Mouse (Mus musculus) liver, postnatal 0 days (tissue): ENCODE data around the gene Dcun1d1. TPM values are rescaled to one million over a fixed set of nuclear protein-coding genes. Genes with fewer than 3 reads are reported as not detected.

Source experiments
- ATAC-seq: fragments of 200-750 bp; cut with Nextera tagmentation; 2 replicates; pipeline ENCODE4 v1.8.0; 2017; ENCODE audit warnings: mild to moderate bottlenecking, moderate library complexity
- DNase-seq: peaks from one replicate; pipeline ENCODE4 v3.0.0-alpha.2; 2016
- H3K27ac ChIP-seq: fragments of 300-500 bp; sonication (generic); 2 replicates; pipeline ENCODE4 v1.5.1; 2014; ENCODE audit warnings: antibody characterized with exemption, moderate library complexity, mild to moderate bottlenecking, low read depth
- H3K27me3 ChIP-seq: fragments of 300-500 bp; sonication (generic); 2 replicates; pipeline ENCODE4 v1.6.1; 2014; ENCODE audit warnings: low read length, control low read depth, mixed read lengths; ENCODE audit not compliant: insufficient read depth
- H3K36me3 ChIP-seq: fragments of 300-500 bp; sonication (generic); replicated peaks from 2 replicates; pipeline ENCODE4 v1.6.1; 2014; ENCODE audit warnings: mild to moderate bottlenecking, control low read depth, low read length, moderate library complexity, mixed read lengths; ENCODE audit not compliant: insufficient read depth
- H3K4me1 ChIP-seq: fragments of 300-500 bp; sonication (generic); 2 replicates; pipeline ENCODE4 v1.6.1; 2014; ENCODE audit warnings: antibody characterized with exemption, mild to moderate bottlenecking, control low read depth; ENCODE audit not compliant: insufficient read depth
- H3K4me2 ChIP-seq: fragments of 300-500 bp; sonication (generic); 2 replicates; pipeline ENCODE4 v1.6.1; 2014; ENCODE audit warnings: low read depth, mild to moderate bottlenecking, low read length, moderate library complexity, mixed read lengths
- H3K4me3 ChIP-seq: fragments of 300-500 bp; sonication (generic); 2 replicates; pipeline ENCODE4 v1.5.1; 2014; ENCODE audit warnings: low read depth, low read length
- H3K9ac ChIP-seq: fragments of 300-500 bp; sonication (generic); replicated peaks from 2 replicates; pipeline ENCODE4 v1.6.1; 2014; ENCODE audit warnings: mild to moderate bottlenecking, moderate library complexity
- H3K9me3 ChIP-seq: fragments of 300-500 bp; sonication (generic); 2 replicates; pipeline ENCODE4 v1.6.1; 2016; ENCODE audit warnings: mild to moderate bottlenecking, control low read depth, low read length, mixed read lengths
- CTCF ChIP-seq: sonication (generic); IDR thresholded peaks from 2 replicates; pipeline ENCODE4 v1.5.1; 2016; ENCODE audit warnings: antibody characterized with exemption, low read depth
- EP300 ChIP-seq: IDR thresholded peaks from 2 replicates; pipeline ENCODE4 v1.6.1; 2016; ENCODE audit warnings: antibody characterized with exemption, low read depth, mild to moderate bottlenecking
- WGBS: fragments of 180-500 bp; shearing (Covaris S2); extraction: QIAGEN DNeasy Blood & Tissue Kit; methylation state at CpG from one replicate; pipeline ENCODE4 v1.1.7; 2014; ENCODE audit not compliant: insufficient replicate concordance; 5-methylcytosine and 5-hydroxymethylcytosine counted together
- polyA plus RNA-seq: library from polyadenylated mRNA; unstranded; fragments of >200 nt; fragmentation: Nextera tagmentation; extraction: Ambion mirVana; gene quantifications from 2 replicates; pipeline ENCODE4 v1.2.1, GENCODE M21; 2015

Gene Dcun1d1
- polyA plus RNA-seq, 1 experiment from 2014 or later = 77.0 TPM

DNA sequence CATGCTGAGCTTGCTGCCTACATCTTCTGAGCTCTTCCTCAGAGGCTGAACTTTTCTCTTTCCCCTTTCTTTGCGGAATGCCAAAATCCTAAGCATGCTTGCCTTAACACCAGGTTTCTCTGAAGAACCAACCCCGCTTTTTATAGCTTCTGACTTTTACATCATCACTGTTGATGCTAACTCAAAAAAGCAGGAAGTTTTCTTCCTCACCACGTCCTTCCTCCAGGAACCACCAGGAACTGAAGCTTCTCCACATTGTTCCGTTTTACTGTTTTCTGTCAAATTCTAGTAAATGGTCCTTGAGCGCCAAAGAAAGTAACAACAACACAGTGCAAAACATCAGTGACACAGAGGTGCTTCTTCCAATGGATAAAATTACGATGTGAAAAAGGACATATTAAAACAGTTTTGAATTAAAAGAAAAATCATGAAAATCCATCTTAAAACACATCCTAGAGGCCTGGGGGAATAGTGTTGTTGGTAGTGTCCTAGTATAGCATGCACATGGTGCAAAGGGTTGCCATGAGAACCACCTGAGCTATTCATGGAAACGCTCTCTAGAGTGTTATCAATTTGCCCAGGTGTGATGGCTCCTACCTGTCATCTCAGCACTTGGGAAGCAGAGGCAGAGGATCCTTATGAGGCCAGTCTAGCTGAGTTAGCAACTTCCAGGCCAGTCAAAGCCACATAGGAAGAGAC lies 28.1 kb downstream of the Dcun1d1 start:
- peaks cover 20% of the 10 kb centered on the region for H3K36me3 ChIP-seq
- no peak for TF ChIP-seq EP300
- TF ChIP-seq CTCF = no peak
- ATAC-seq = no peak
- H3K9me3 ChIP-seq = peaks cover 2% of the 10 kb centered on the region; the same call in 1 of the 2 replicates
- no peak overlapping the region for H3K9ac ChIP-seq
- H3K4me2 ChIP-seq = no peak overlapping the region
- no peaks in the 10 kb centered on the region for H3K4me1 ChIP-seq
- H3K4me3 ChIP-seq = no peak overlapping the region
- H3K27me3 ChIP-seq = no peaks in the 10 kb centered on the region
- H3K27ac ChIP-seq = no peak overlapping the region
- DNase-seq = no peak
- 44% methylated on average over 7 of the region's 7 CpGs for WGBS

DNA sequence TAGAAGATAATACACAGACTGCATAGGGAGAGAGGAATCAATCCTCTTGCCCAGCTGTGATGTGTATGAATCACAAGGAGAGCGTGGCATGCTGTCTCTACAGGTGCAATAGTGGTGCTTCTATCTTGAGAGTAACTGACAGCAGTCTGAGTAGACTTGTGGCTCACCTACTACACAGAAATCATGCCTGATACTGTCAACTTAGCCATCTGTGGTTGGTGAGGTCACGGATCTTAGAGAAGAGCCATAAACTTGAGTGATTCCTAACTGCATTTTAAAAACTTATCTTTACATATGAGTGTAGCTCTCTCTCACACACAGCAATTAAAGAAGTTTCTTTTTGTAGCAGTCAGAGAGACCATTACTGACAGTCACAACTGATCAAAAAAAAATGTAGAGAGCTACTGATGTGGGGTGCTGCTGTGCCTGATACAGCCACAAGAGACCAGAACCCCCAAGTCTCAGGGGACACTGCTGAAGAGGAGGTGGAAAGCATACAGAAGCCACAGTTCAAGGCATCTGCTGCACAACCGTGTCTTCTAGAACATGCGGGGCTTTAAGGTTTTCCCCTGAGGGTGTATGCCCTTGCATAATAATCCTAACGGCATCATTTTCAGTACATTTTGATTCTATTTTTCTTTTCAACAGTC lies 36.6 kb downstream of the Dcun1d1 start:
- WGBS = 85% methylated on average over 5 of the region's 5 CpGs
- Histone ChIP-seq H3K4me1 (peaks cover 2% of the 10 kb centered on the region; the same call in 1 of the 2 replicates), H3K4me3 (no peak overlapping the region), H3K36me3 (peaks cover 31% of the 10 kb centered on the region), H3K4me2 (no peak overlapping the region), H3K27ac (0 out of 2 replicates have a peak overlapping the region, but pooled peaks have one; percentile 1), H3K27me3 (no peaks in the 10 kb centered on the region), H3K9ac (no peak overlapping the region), H3K9me3 (no peaks in the 10 kb centered on the region)
- ATAC-seq = peak; percentile 43; the same call in 1 of the 2 replicates
- DNase-seq = no peak
- no peak for TF ChIP-seq EP300
- no peak for TF ChIP-seq CTCF

DNA sequence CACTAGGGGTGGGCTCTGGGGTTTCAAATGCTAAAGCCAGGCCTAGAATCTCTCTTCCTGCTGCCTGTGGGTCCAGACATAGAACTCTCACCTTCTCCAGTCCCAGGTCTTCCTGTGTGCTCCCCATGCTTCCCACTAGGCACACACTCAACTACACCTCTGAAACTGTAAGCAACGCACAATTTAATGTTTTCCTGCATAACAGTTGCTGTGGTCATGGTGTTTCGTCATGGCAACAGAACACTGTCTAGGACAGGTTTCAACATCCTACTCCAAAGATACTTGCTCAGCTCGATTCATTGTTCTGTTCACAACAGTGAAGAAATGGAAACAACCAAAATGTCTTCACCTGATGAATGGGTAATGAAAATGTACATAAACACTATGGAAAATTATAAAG lies 38.1 kb downstream of the Dcun1d1 start:
- Histone ChIP-seq H3K36me3 (peaks cover 25% of the 10 kb centered on the region), H3K4me3 (no peak overlapping the region), H3K27me3 (no peaks in the 10 kb centered on the region), H3K27ac (no peak overlapping the region), H3K4me1 (peaks cover 2% of the 10 kb centered on the region; the same call in 1 of the 2 replicates), H3K9me3 (no peaks in the 10 kb centered on the region), H3K4me2 (no peak overlapping the region), H3K9ac (no peak overlapping the region)
- DNase-seq (no peak), ATAC-seq (no peak)
- TF ChIP-seq EP300 (no peak), CTCF (no peak)
- 89% methylated on average over 3 of the region's 3 CpGs for WGBS

DNA sequence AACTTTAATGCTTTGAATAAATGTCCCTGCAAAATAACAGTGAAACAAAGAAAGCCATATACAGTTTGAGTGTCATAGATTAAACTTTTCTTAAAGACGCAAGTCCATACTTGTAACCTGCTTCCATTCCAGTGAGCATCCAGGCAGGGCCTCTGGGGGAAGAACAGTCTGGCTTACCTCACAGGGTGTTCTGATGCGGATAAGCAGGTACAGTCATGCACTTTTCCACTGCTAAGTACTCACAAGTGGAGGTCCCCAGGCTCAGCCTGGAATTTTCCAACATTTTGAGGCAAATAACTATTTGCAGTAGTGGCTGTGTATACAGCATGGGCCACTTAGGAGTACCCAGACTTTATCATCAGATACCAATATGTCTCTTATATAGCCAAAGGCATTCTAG lies 39.3 kb downstream of the Dcun1d1 start:
- no peak overlapping the region for H3K9ac ChIP-seq
- DNase-seq = no peak
- ATAC-seq = no peak
- peaks cover 23% of the 10 kb centered on the region for H3K36me3 ChIP-seq
- TF ChIP-seq CTCF = no peak
- TF ChIP-seq EP300 = no peak
- H3K27ac ChIP-seq = no peak overlapping the region
- peaks cover 2% of the 10 kb centered on the region; the same call in 1 of the 2 replicates for H3K4me1 ChIP-seq
- no peak overlapping the region for H3K4me3 ChIP-seq
- no peak overlapping the region for H3K4me2 ChIP-seq
- H3K9me3 ChIP-seq = no peaks in the 10 kb centered on the region
- H3K27me3 ChIP-seq = no peaks in the 10 kb centered on the region
- 97% methylated on average over 2 of the region's 2 CpGs for WGBS

DNA sequence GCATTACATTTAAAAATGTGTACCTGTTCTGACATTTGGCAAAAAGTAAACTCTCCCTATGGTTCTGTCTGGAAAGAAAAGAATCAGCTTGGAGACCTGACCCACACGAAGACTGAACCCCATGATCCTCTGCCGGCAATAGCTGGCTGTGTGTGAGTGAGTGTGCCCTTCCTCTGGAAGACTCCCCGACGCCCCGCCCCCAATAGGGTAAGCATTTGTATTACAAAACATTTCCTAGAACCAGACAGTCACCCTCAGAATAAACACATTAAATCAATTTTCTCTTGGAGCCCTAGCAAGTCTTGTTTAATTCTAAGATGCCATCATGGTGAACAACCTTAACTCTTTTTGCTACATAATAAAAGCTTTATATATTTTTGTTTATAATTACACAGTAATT lies 44.1 kb downstream of the Dcun1d1 start:
- Histone ChIP-seq H3K4me3 (no peak overlapping the region), H3K36me3 (peaks cover 15% of the 10 kb centered on the region), H3K4me2 (no peak overlapping the region), H3K9me3 (no peaks in the 10 kb centered on the region), H3K27ac (peak overlapping the region; percentile 37), H3K4me1 (no peaks in the 10 kb centered on the region), H3K27me3 (no peaks in the 10 kb centered on the region), H3K9ac (no peak overlapping the region)
- ATAC-seq (peak; percentile 62), DNase-seq (peak; percentile 63)
- TF ChIP-seq CTCF = no peak
- TF ChIP-seq EP300 = peak; percentile 60
- WGBS = 62% methylated on average over 5 of the region's 5 CpGs

DNA sequence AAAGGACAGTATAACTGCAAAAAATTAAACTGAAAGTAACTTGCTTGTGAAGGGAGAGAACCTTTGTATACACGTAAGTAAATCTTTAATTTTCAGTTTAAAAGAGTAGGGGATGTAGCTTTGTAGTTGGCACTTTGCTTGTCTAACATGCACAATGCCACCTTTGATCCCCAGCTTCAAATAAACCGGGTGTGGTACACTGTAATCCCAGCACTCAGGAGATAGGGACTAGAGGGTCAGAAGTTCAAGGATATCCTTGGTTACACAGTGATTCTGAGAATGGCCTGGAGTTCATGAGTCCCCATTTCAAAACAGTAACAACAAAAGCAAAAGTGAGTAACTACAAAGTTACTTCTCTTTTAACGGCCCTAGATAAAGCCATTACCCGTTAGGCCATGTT lies 46.1 kb downstream of the Dcun1d1 start:
- TF ChIP-seq CTCF (no peak), EP300 (no peak)
- Histone ChIP-seq H3K4me1 (no peaks in the 10 kb centered on the region), H3K9ac (no peak overlapping the region), H3K4me3 (no peak overlapping the region), H3K27me3 (no peaks in the 10 kb centered on the region), H3K4me2 (no peak overlapping the region), H3K36me3 (peaks cover 7% of the 10 kb centered on the region; the same call in 1 of the 2 replicates), H3K27ac (peak overlapping the region; percentile 45), H3K9me3 (no peaks in the 10 kb centered on the region)
- WGBS = 63% methylated on average over 4 of the region's 4 CpGs
- ATAC-seq (peak; percentile 88), DNase-seq (no peak)
